Mouse (Mus musculus): ENCODE measurements around the gene Gdpgp1. TPM values are rescaled to one million over a fixed set of nuclear protein-coding genes. Genes with fewer than 3 reads are reported as not detected.

Gene Gdpgp1
- polyA plus RNA-seq, 1 experiment from 2014 or later: 3.5 TPM

GRCm38 (mm10) chr7:80192226-80193061 is 40.2 kb upstream of the Gdpgp1 start:
- H3K36me3 ChIP-seq: no peaks in the 10 kb centered on the region
- peaks cover 42% of the 10 kb centered on the region for H3K4me1 ChIP-seq
- no peaks in the 10 kb centered on the region for H3K27me3 ChIP-seq
- ATAC-seq (ENCODE audit: low FRiP score, low read depth): peak; percentile 78
- H3K9ac ChIP-seq: 0 out of 2 replicates have a peak overlapping the region, but pooled peaks have one; percentile 36
- no peaks in the 10 kb centered on the region for H3K9me3 ChIP-seq
- WGBS: 10% methylated on average over 16 of the region's 16 CpGs
- peak overlapping the region; percentile 80 for H3K27ac ChIP-seq
- H3K4me3 ChIP-seq: peak overlapping the region; percentile 28
- peak overlapping the region; percentile 61 for H3K4me2 ChIP-seq (replicated peaks)

DNA sequence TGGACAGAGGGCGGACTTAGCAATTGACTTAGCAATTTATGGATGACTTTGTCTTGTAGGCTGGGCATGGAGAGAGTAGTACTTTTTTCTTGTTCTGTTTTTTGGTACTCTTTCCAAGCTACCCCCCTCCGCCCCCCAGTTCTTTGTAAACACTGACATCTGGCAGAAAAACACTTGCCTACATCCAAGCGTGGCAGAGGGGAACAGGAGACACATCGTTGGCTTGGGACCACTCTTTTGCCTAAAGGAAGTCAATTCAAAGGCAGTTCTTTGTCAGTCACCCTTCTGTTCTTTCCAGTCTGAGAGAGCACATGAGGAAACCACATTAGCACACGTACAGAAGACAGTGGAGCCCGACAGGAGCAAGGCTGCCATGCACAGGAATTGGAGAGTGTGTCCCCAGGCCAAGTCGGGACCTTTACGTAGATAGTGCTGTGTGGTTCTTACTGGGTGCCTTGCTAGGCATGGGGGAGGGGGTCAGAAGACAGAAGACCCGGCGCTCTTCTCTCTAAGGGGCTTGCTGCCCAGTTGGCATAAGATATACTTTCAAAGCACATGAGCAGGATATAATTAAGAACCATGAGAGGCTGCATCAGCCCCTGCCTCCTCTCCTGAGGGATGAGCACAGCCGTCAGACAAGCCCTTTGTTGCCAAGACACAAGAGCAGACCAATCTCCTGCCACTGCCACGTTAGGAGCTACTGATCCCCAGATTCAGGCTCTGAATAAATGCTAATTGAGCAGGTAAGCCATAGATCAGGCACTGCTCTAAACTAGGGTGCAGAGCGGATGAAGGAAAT is 38.5 kb upstream of the Gdpgp1 start:
- peaks cover 38% of the 10 kb centered on the region for H3K4me1 ChIP-seq
- H3K9ac ChIP-seq: no peak overlapping the region
- no peak overlapping the region for H3K4me2 ChIP-seq (replicated peaks)
- H3K4me3 ChIP-seq: no peak overlapping the region
- H3K27me3 ChIP-seq: no peaks in the 10 kb centered on the region
- H3K27ac ChIP-seq: no peak overlapping the region
- 82% methylated on average over 13 of the region's 13 CpGs for WGBS
- H3K9me3 ChIP-seq: no peaks in the 10 kb centered on the region
- no peaks in the 10 kb centered on the region for H3K36me3 ChIP-seq
- ATAC-seq (ENCODE audit: low FRiP score, low read depth): no peak

DNA sequence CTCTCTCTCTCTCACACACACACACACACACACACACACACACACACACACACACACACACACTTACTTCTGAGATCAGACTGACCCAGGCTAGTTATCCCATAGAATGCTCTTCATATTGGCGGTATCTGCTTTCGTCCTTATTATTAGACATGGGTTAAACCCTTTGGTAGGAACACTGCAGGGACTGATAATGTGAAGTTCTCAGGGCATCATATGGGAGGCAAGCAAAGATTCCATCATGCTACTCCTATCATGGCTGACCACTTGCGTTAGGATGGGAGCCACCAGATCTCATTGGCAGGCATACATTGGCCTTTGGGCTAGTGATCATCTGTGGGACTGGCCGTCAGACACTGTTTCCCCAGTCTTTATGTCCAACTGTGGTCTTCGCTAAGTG is 37.5 kb upstream of the Gdpgp1 start:
- Histone ChIP-seq H3K27ac (no peak overlapping the region), H3K9ac (no peak overlapping the region), H3K4me3 (no peak overlapping the region), H3K4me2 (replicated peaks) (no peak overlapping the region), H3K36me3 (no peaks in the 10 kb centered on the region), H3K4me1 (peaks cover 42% of the 10 kb centered on the region), H3K27me3 (no peaks in the 10 kb centered on the region), H3K9me3 (no peaks in the 10 kb centered on the region)
- WGBS: 88% methylated on average over 5 of the region's 5 CpGs
- ATAC-seq (ENCODE audit: low FRiP score, low read depth): no peak

- H3K9me3 ChIP-seq: no peaks in the 10 kb centered on the region
- H3K36me3 ChIP-seq: no peaks in the 10 kb centered on the region
- 90% methylated on average over 10 of the region's 11 CpGs for WGBS
- H3K9ac ChIP-seq: no peak overlapping the region
- no peak overlapping the region for H3K27ac ChIP-seq
- ATAC-seq (ENCODE audit: low FRiP score, low read depth): no peak
- no peak overlapping the region for H3K4me2 ChIP-seq (replicated peaks)
- no peaks in the 10 kb centered on the region for H3K27me3 ChIP-seq
- peaks cover 47% of the 10 kb centered on the region for H3K4me1 ChIP-seq
- no peak overlapping the region for H3K4me3 ChIP-seq
These were observed 36.9 kb upstream of the Gdpgp1 start for GRCm38 (mm10) chr7:80195576-80196263.

DNA sequence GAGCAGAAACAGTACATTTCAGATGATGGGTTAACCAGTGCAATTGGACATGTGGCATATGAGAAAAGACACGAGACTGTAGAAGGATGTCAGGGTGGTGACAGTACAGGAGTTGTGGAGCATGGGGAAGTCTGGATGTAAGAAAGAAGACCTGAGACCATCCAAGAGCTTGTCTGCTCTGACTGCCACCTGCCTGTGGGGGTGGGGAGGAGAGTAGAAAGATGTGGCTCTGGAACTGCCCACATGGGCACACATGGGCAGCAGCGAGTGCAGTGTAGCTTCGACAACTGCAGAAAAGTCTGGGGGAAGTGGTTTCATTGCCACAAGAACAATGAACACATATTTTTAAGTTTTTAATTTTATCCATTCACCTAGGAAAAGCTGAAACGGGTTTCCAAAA is 35.3 kb upstream of the Gdpgp1 start:
- peaks cover 49% of the 10 kb centered on the region for H3K4me1 ChIP-seq

DNA sequence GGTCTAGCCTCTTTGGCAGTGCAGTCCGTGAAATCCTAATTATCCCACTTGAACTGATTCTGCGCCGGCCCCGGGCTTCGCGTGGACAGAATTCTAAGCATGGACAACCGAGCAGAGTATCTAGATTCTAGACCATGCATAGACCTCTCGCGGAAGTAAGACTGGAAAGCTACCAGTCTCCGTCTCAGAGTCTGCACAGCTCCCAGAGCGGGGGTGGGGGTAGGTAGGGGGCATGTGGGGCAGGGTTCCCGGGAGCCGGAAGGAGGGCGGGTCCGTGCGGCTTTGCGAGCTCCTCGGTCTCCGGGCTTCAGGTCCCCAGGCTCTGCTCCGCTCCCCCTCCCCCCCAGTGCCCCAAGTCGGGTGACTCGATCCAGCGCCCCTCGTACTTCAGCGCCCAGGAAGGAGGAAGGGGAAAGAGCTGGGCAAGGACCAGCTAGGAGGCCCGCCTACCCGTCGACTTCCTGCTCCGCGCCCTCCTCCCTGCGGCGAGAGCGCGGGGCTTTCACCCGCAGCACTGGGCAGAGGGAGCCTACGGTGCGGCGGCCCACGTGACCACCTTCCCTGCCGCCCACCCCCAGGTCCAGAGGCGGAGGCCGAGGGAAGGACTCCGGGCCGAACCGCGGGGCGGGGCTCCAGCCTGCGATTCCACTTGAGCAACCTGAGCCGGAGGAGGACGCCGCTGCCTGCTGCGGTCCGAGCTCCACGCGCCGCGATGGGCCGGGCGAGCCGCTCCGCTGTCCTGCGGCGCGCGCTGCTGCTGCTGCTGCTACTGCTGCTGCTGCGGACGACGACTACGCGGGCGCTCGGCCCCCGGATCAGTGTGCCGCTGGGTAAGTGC is 34.5 kb upstream of the Gdpgp1 start:
- H3K4me1 ChIP-seq: peaks cover 48% of the 10 kb centered on the region
- under 1% methylated on average over 67 of the region's 74 CpGs for WGBS

More for the DNA sequence above, 35.3 kb upstream of the Gdpgp1 start:
- Histone ChIP-seq H3K27me3 (no peaks in the 10 kb centered on the region), H3K9me3 (no peaks in the 10 kb centered on the region), H3K36me3 (peaks cover 5% of the 10 kb centered on the region; the same call in 1 of the 2 replicates), H3K4me3 (peak overlapping the region; percentile 75), H3K4me2 (replicated peaks) (peak overlapping the region; percentile 92), H3K9ac (peak overlapping the region; percentile 83), H3K27ac (peak overlapping the region; percentile 95; the same call in 1 of the 2 replicates)
- ATAC-seq (ENCODE audit: low FRiP score, low read depth): no peak
- WGBS: 19% methylated on average over 4 of the region's 4 CpGs

DNA sequence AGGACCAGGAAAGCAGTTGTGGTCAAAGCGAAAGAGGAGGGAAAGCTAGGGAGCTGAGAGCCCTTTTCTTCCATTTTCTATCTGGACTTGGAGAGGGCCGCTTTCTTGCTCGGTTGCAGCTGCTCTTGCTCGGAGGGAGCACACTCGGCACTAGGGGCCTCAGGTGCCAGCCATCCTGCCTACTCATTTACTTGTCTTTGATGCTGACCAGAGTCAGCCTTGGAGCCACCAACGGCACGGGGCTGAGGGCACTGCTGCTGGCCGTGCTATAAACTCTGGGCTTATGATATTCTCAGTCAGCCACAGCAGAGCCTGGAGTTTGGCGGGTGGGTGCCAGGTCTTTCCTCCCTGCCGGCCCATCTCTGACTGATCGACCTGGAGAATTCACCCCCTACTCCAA is 33.8 kb upstream of the Gdpgp1 start:
- Histone ChIP-seq H3K4me1 (peaks cover 52% of the 10 kb centered on the region), H3K9me3 (no peaks in the 10 kb centered on the region), H3K4me2 (replicated peaks) (peak overlapping the region; percentile 92), H3K36me3 (peaks cover 5% of the 10 kb centered on the region; the same call in 1 of the 2 replicates), H3K9ac (peak overlapping the region; percentile 83), H3K27me3 (no peaks in the 10 kb centered on the region), H3K4me3 (peak overlapping the region; percentile 75), H3K27ac (peak overlapping the region; percentile 95)
- WGBS: under 1% methylated on average over 11 of the region's 11 CpGs
- ATAC-seq (ENCODE audit: low FRiP score, low read depth): peak; percentile 2; the same call in 1 of the 2 replicates

More for the DNA sequence above, 34.5 kb upstream of the Gdpgp1 start:
- Histone ChIP-seq H3K9me3 (no peaks in the 10 kb centered on the region), H3K4me3 (peak overlapping the region; percentile 75), H3K4me2 (replicated peaks) (peak overlapping the region; percentile 92), H3K27ac (peak overlapping the region; percentile 95), H3K9ac (peak overlapping the region; percentile 83), H3K27me3 (no peaks in the 10 kb centered on the region), H3K36me3 (peaks cover 5% of the 10 kb centered on the region; the same call in 1 of the 2 replicates)
- ATAC-seq (ENCODE audit: low FRiP score, low read depth): peak; percentile 95

DNA sequence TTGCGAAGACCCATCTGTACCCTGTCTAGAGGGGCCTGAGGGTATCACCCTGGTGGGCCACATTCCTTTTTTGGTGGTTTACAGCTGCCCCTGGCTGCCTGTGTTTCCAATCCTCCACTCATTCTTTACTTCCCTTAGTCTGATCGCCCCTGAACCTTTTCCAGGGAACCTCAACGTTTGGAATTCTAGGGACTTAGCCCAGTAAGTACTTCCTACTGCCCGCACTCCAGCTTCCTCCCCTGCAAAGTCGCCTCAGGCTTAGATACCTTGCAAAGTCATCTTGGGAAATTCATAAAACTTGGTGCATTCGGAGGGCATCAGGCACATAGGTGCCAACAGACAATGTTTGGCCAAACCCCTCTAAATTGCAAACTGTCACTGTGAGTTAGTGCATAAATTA is 33.4 kb upstream of the Gdpgp1 start:
- Histone ChIP-seq H3K9ac (peak overlapping the region; percentile 83), H3K9me3 (no peaks in the 10 kb centered on the region), H3K4me1 (peaks cover 56% of the 10 kb centered on the region), H3K27ac (peak overlapping the region; percentile 95), H3K36me3 (peaks cover 5% of the 10 kb centered on the region; the same call in 1 of the 2 replicates), H3K4me3 (peak overlapping the region; percentile 75), H3K27me3 (no peaks in the 10 kb centered on the region), H3K4me2 (replicated peaks) (peak overlapping the region; percentile 92)
- WGBS: 22% methylated on average over 6 of the region's 6 CpGs
- no peak for ATAC-seq (ENCODE audit: low FRiP score, low read depth)

GRCm38 (mm10) chr7:80199851-80200587 is 32.6 kb upstream of the Gdpgp1 start:
- 63% methylated on average over 11 of the region's 11 CpGs for WGBS
- Histone ChIP-seq H3K27me3 (no peaks in the 10 kb centered on the region), H3K4me2 (replicated peaks) (peak overlapping the region; percentile 92), H3K4me1 (peaks cover 58% of the 10 kb centered on the region), H3K27ac (no peak overlapping the region), H3K9ac (peak overlapping the region; percentile 83; the same call in 1 of the 2 replicates), H3K9me3 (no peaks in the 10 kb centered on the region), H3K36me3 (peaks cover 5% of the 10 kb centered on the region; the same call in 1 of the 2 replicates), H3K4me3 (peak overlapping the region; percentile 75)
- ATAC-seq (ENCODE audit: low FRiP score, low read depth): no peak

DNA sequence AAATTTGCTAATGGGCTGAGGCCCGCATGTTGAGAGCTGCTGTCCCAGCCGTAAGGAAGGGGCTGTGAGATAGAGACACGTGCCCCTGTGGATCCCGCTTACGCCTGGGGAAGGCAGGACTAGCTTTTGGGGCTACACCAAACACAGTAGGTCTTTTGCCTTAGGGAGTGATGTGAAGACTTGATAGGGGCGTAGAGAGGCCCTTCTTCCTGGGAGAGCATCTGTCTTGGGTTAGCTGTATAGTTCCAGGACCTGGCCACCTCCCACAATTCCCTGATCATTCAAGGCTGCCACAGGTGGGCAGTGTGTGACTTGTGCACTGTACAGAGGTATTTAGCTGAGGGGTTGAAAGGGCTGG is 32.1 kb upstream of the Gdpgp1 start:
- Histone ChIP-seq H3K36me3 (peaks cover 5% of the 10 kb centered on the region; the same call in 1 of the 2 replicates), H3K4me1 (peaks cover 63% of the 10 kb centered on the region), H3K27ac (no peak overlapping the region), H3K4me3 (peak overlapping the region; percentile 75; the same call in 1 of the 2 replicates), H3K9ac (0 out of 2 replicates have a peak overlapping the region, but pooled peaks have one; percentile 35), H3K4me2 (replicated peaks) (peak overlapping the region; percentile 92), H3K27me3 (no peaks in the 10 kb centered on the region), H3K9me3 (no peaks in the 10 kb centered on the region)
- WGBS: 66% methylated on average over 6 of the region's 6 CpGs
- ATAC-seq (ENCODE audit: low FRiP score, low read depth): no peak

Measured in limb, embryonic 13.5 days (tissue).